Mouse (Mus musculus) neural tube, embryonic 12.5 days (tissue): Measurements from ENCODE around the gene Eif2s3x. TPM values are rescaled to one million over a fixed set of nuclear protein-coding genes. Genes with fewer than 3 reads are reported as not detected.
A peak's percentile ranks its signal among the peaks of the same experiment; 100 is the strongest.
"Not testable (repeated sequence)": the region's sequence is repeated elsewhere in the genome, so short reads cannot be mapped to it uniquely, and the experiment has no call there.

Experiments
- ATAC-seq: fragments of 200-750 bp; cut with Nextera tagmentation; 2 replicates; pipeline ENCODE4 v1.8.0; 2017; ENCODE audit warnings: low read depth, mild to moderate bottlenecking, moderate TSS enrichment, moderate library complexity; ENCODE audit not compliant: low FRiP score
- H3K27ac ChIP-seq: fragments of 300-500 bp; sonication (generic); 2 replicates; pipeline ENCODE4 v1.5.1; 2016
- H3K27me3 ChIP-seq: fragments of 300-500 bp; sonication (generic); replicated peaks from 2 replicates; pipeline ENCODE4 v1.6.1; 2016; ENCODE audit warnings: mild to moderate bottlenecking
- H3K36me3 ChIP-seq: fragments of 300-500 bp; sonication (generic); 2 replicates; pipeline ENCODE4 v1.6.1; 2016; ENCODE audit warnings: mild to moderate bottlenecking
- H3K4me1 ChIP-seq: fragments of 300-500 bp; sonication (generic); 2 replicates; pipeline ENCODE4 v1.6.1; 2016
- H3K4me2 ChIP-seq: fragments of 300-500 bp; sonication (generic); replicated peaks from 2 replicates; pipeline ENCODE4 v1.6.1; 2016; ENCODE audit warnings: mild to moderate bottlenecking
- H3K4me3 ChIP-seq: fragments of 300-500 bp; sonication (generic); 2 replicates; pipeline ENCODE4 v1.5.1; 2016
- H3K9ac ChIP-seq: fragments of 300-500 bp; sonication (generic); 2 replicates; pipeline ENCODE4 v1.6.1; 2016; ENCODE audit warnings: mild to moderate bottlenecking
- H3K9me3 ChIP-seq: fragments of 300-500 bp; sonication (generic); 2 replicates; pipeline ENCODE4 v1.6.1; 2016; ENCODE audit warnings: mild to moderate bottlenecking
- WGBS: fragments of 180-500 bp; shearing (Covaris S2); methylation state at CpG from one replicate; pipeline ENCODE4 v1.1.7; 2016; 5-methylcytosine and 5-hydroxymethylcytosine counted together
- polyA plus RNA-seq: library from polyadenylated mRNA; unstranded; fragments of >200 nt; fragmentation: Nextera tagmentation; extraction: Ambion mirVana; gene quantifications from 2 replicates; pipeline ENCODE4 v1.2.1, GENCODE M21; 2016

The Eif2s3x gene
- 103 and 104 TPM in 2 replicates for polyA plus RNA-seq

DNA sequence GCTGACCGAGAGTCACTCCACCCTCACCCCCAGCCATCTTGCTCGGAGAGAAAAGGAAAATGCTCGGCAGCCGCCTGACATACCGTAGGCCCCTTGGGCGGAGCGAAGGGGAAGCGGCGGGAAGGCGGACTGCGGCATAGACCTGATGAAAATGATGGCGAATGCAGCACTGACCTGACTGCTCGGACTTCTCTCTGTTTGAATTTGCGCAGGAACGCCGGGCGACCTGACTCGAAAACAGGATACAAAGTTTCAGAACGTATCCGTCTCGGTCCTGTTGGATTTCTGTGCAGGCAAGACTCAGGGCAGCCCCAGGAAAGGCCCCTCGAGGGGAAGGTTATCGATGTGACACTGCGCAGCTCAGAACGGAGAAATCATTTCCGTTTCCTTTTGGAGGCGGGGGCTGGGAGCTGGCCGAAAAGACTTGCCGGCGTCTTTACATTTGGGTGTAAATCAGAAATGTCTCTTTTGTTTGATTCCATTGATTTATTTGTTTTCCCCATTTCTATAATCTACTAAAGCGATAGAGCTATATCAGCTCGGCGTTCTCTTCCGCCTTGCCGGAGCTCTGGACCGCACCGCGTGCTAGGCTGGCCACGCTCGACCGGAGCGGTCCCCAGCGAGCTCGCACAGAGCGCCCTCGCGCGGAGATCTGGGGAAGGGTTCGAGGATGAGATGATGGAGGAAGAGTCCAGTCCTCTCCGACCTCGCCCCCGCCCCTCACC lies at the start of gene Eif2s3x:
Eif2s3x (minus strand) TSS at position 266 of the 725 bp plus-strand sequence.
- H3K36me3 ChIP-seq = peaks cover 12% of the 10 kb centered on the region
- no peak within 1 kb of the TSS; the same call in 1 of the 2 replicates for H3K27ac ChIP-seq
- under 1% methylated on average over 52 of the region's 52 CpGs for WGBS
- H3K9ac ChIP-seq = peak within 1 kb of the TSS; percentile 75
- H3K4me1 ChIP-seq = no peaks in the 10 kb centered on the region
- H3K4me2 ChIP-seq = peak within 1 kb of the TSS; percentile 71
- H3K9me3 ChIP-seq = no peaks in the 10 kb centered on the region
- H3K4me3 ChIP-seq = peak within 1 kb of the TSS; percentile 70
- ATAC-seq = peak; percentile 96
- no peaks in the 10 kb centered on the region for H3K27me3 ChIP-seq

GRCm38 (mm10) chrX:94235601-94236000 lies 22.9 kb upstream of the Eif2s3x start:
- no peak for ATAC-seq
- Histone ChIP-seq H3K4me3 (peak overlapping the region; percentile 56), H3K4me2 (peak overlapping the region; percentile 57), H3K9ac (peak overlapping the region; percentile 66; the same call in 1 of the 2 replicates), H3K4me1 (no peaks in the 10 kb centered on the region), H3K9me3 (no peaks in the 10 kb centered on the region), H3K36me3 (no peaks in the 10 kb centered on the region), H3K27ac (no peak overlapping the region), H3K27me3 (peaks cover 19% of the 10 kb centered on the region)
- WGBS = 26% methylated on average over 12 of the region's 12 CpGs

GRCm38 (mm10) chrX:94235190-94235555 lies 22.5 kb upstream of the Eif2s3x start:
- no peak for ATAC-seq
- Histone ChIP-seq H3K36me3 (no peaks in the 10 kb centered on the region), H3K27ac (no peak overlapping the region), H3K4me3 (peak overlapping the region; percentile 56), H3K27me3 (peaks cover 22% of the 10 kb centered on the region), H3K9ac (peak overlapping the region; percentile 66), H3K4me1 (no peaks in the 10 kb centered on the region), H3K9me3 (no peaks in the 10 kb centered on the region), H3K4me2 (peak overlapping the region; percentile 57)
- WGBS = 16% methylated on average over 35 of the region's 35 CpGs

DNA sequence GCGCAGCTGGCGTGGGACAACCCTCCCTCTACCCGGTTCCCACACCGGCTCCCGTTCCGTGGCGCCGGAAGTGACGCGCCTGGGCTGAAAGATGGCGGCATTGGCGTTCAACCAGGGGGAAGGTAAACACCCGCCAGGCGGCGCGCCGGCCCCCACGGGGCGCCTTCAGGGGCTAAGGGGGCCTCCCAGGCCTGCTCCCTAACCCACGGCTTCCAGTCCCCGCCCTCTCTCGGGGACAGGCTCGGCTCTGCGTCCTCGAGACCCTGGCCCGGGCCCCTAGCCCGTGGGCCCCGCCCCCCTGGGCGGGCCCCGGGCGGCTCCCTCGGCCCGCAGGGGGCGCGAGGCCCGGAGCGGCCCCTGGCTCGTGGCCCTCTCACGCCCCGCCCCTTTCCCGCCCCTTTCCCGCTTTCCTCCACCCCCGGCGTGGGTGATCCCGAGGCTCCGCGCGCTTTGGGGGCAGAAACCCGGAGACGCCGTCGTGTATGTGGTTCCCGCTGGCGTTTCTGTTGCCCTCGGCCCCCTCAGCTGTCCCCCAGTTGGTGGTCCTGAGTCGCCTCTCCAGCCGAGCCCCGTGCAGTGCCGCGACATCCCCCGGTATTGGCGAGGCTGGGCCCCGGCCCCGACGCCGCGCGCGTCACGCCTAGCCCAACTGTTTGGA lies 22.0 kb upstream of the Eif2s3x start, which contains the start of gene Klhl15:
Klhl15 (plus strand) TSS at position 68 of the 658 bp plus-strand sequence.
- H3K4me2 ChIP-seq = peak within 1 kb of the TSS; percentile 57
- H3K9ac ChIP-seq = peak within 1 kb of the TSS; percentile 66
- peak; percentile 94 for ATAC-seq
- peak within 1 kb of the TSS; percentile 53; the same call in 1 of the 2 replicates for H3K27ac ChIP-seq
- peak within 1 kb of the TSS; percentile 56 for H3K4me3 ChIP-seq
- no peaks in the 10 kb centered on the region for H3K4me1 ChIP-seq
- H3K9me3 ChIP-seq = no peaks in the 10 kb centered on the region
- WGBS = 10% methylated on average over 63 of the region's 70 CpGs
- peaks cover 22% of the 10 kb centered on the region for H3K27me3 ChIP-seq
- no peaks in the 10 kb centered on the region for H3K36me3 ChIP-seq

- peak overlapping the region; percentile 53; the same call in 1 of the 2 replicates for H3K27ac ChIP-seq
- no peaks in the 10 kb centered on the region for H3K9me3 ChIP-seq
- peak overlapping the region; percentile 57 for H3K4me2 ChIP-seq
- H3K9ac ChIP-seq = peak overlapping the region; percentile 66
- WGBS = 11% methylated on average over 25 of the region's 25 CpGs
- H3K27me3 ChIP-seq = peaks cover 22% of the 10 kb centered on the region
- no peaks in the 10 kb centered on the region for H3K36me3 ChIP-seq
- ATAC-seq = no peak
- no peaks in the 10 kb centered on the region for H3K4me1 ChIP-seq
- H3K4me3 ChIP-seq = peak overlapping the region; percentile 56
Observed at GRCm38 (mm10) chrX:94233936-94234531, 21.4 kb upstream of the Eif2s3x start.

GRCm38 (mm10) chrX:94233432-94233831 lies 20.8 kb upstream of the Eif2s3x start:
- no peak overlapping the region for H3K4me3 ChIP-seq
- H3K4me1 ChIP-seq = no peaks in the 10 kb centered on the region
- no peaks in the 10 kb centered on the region for H3K9me3 ChIP-seq
- H3K9ac ChIP-seq = no peak overlapping the region
- peaks cover 22% of the 10 kb centered on the region for H3K27me3 ChIP-seq
- 42% methylated on average over 5 of the region's 5 CpGs for WGBS
- no peak for ATAC-seq
- no peaks in the 10 kb centered on the region for H3K36me3 ChIP-seq
- no peak overlapping the region; the same call in 1 of the 2 replicates for H3K4me2 ChIP-seq
- no peak overlapping the region for H3K27ac ChIP-seq

- H3K4me2 ChIP-seq = peak overlapping the region; percentile 43
- no peak overlapping the region for H3K27ac ChIP-seq
- peak overlapping the region; percentile 70; the same call in 1 of the 2 replicates for H3K4me3 ChIP-seq
Observed at GRCm38 (mm10) chrX:94213384-94213783, 722 bp upstream of the Eif2s3x start.

GRCm38 (mm10) chrX:94212264-94212596 lies 432 bp downstream of the Eif2s3x start:
- Histone ChIP-seq H3K36me3 (peaks cover 16% of the 10 kb centered on the region), H3K27ac (no peak overlapping the region; the same call in 1 of the 2 replicates), H3K4me2 (peak overlapping the region; percentile 71), H3K4me1 (no peaks in the 10 kb centered on the region), H3K4me3 (peak overlapping the region; percentile 70), H3K9me3 (no peaks in the 10 kb centered on the region), H3K9ac (peak overlapping the region; percentile 75), H3K27me3 (no peaks in the 10 kb centered on the region)
- no peak; the same call in 1 of the 2 replicates for ATAC-seq
- WGBS = under 1% methylated on average over 12 of the region's 12 CpGs

More at GRCm38 (mm10) chrX:94213384-94213783, 722 bp upstream of the Eif2s3x start:
- Histone ChIP-seq H3K4me1 (no peaks in the 10 kb centered on the region), H3K27me3 (no peaks in the 10 kb centered on the region), H3K9ac (no peak overlapping the region; the same call in 1 of the 2 replicates), H3K9me3 (no peaks in the 10 kb centered on the region), H3K36me3 (peaks cover 6% of the 10 kb centered on the region; the same call in 1 of the 2 replicates)
- 17% methylated on average over 7 of the region's 7 CpGs for WGBS
- ATAC-seq = no peak

GRCm38 (mm10) chrX:94197789-94198188 lies 14.9 kb downstream of the Eif2s3x start:
- ATAC-seq = no peak
- Histone ChIP-seq H3K36me3 (peaks cover 63% of the 10 kb centered on the region), H3K4me2 (no peak overlapping the region), H3K4me1 (no peaks in the 10 kb centered on the region), H3K9ac (no peak overlapping the region), H3K27me3 (no peaks in the 10 kb centered on the region), H3K27ac (no peak overlapping the region), H3K4me3 (no peak overlapping the region), H3K9me3 (no peaks in the 10 kb centered on the region)
- WGBS = 85% methylated on average over 5 of the region's 5 CpGs

- not testable (repeated sequence) for H3K9me3 ChIP-seq, H3K4me2 ChIP-seq, H3K4me3 ChIP-seq, H3K27me3 ChIP-seq, H3K4me1 ChIP-seq, H3K27ac ChIP-seq, ATAC-seq, H3K9ac ChIP-seq
- WGBS = 66% methylated on average over 4 of the region's 4 CpGs
- peaks cover 39% of the 10 kb centered on the region for H3K36me3 ChIP-seq
Observed at GRCm38 (mm10) chrX:94193901-94194300, 18.8 kb downstream of the Eif2s3x start.

DNA sequence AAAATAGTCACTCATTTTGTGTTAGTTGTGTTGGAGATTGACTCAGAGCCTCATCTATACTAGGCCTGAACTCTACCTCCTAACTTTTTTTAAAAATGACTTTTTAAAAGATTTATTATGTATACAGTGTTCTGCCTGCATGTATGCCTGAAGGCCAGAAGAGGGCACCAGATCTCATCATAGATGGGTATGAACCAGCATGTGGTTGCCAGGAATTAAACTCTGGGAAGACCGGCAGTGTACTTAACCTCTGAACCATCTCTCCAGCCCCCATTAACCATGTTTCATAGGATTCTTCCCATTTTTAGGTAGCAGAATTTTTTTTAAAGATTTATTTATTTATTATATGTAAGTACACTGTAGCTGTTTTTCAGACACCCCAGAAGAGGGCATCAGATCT lies 27.5 kb downstream of the Eif2s3x start:
- Histone ChIP-seq H3K4me3 (no peak overlapping the region), H3K4me2 (no peak overlapping the region), H3K9me3 (no peaks in the 10 kb centered on the region), H3K36me3 (no peaks in the 10 kb centered on the region), H3K27me3 (no peaks in the 10 kb centered on the region; the same call in 1 of the 2 replicates), H3K4me1 (no peaks in the 10 kb centered on the region), H3K9ac (no peak overlapping the region), H3K27ac (no peak overlapping the region)
- ATAC-seq = no peak
- WGBS = 65% methylated on average over 1 of the region's 1 CpGs

DNA sequence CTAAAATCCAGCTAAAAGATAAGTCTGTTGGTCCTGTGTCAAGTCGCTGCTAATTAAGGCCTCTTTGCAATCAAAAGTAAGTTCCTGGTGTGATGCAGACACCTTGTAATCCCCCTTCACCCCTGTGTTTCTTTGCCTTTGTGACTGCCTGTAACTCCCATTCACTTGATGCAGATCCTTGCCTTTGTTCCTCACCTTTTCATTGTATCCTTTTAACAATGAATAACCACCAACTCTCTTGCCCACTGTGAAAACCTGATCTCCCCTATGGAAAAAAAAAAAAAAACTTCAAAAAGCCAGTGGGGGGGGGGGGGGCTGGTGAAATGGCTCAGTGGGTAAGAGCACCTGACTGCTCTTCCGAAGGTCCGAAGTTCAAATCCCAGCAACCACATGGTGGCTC lies 28.8 kb downstream of the Eif2s3x start:
- Histone ChIP-seq H3K4me3 (no peak overlapping the region), H3K9ac (no peak overlapping the region), H3K27ac (no peak overlapping the region), H3K27me3 (no peaks in the 10 kb centered on the region; the same call in 1 of the 2 replicates), H3K4me2 (no peak overlapping the region), H3K4me1 (no peaks in the 10 kb centered on the region), H3K36me3 (no peaks in the 10 kb centered on the region), H3K9me3 (no peaks in the 10 kb centered on the region)
- WGBS = 32% methylated on average over 3 of the region's 3 CpGs
- ATAC-seq = no peak
